Mouse (Mus musculus) limb, embryonic 15.5 days (tissue): ENCODE data around the gene Ube2g2. TPM values are rescaled to one million over a fixed set of nuclear protein-coding genes. Genes with fewer than 3 reads are reported as not detected.
"Not testable (repeated sequence)": the region's sequence is repeated elsewhere in the genome, so short reads cannot be mapped to it uniquely, and the experiment has no call there.

Experiments used
- ATAC-seq: fragments of 200-750 bp; cut with Nextera tagmentation; 2 replicates; pipeline ENCODE4 v1.8.0; 2017; ENCODE audit warnings: low read depth, moderate TSS enrichment; ENCODE audit not compliant: insufficient number of reproducible peaks, low FRiP score, low TSS enrichment
- H3K27ac ChIP-seq: fragments of 300-500 bp; sonication (generic); 2 replicates; pipeline ENCODE4 v1.5.1; 2015; ENCODE audit warnings: moderate library complexity, mild to moderate bottlenecking, inconsistent platforms
- H3K27me3 ChIP-seq: fragments of 300-500 bp; sonication (generic); 2 replicates; pipeline ENCODE4 v1.6.1; 2015; ENCODE audit warnings: inconsistent platforms
- H3K36me3 ChIP-seq: fragments of 300-500 bp; sonication (generic); 2 replicates; pipeline ENCODE4 v1.6.1; 2015; ENCODE audit warnings: inconsistent platforms
- H3K4me1 ChIP-seq: fragments of 300-500 bp; sonication (generic); 2 replicates; pipeline ENCODE4 v1.6.1; 2015; ENCODE audit warnings: inconsistent platforms
- H3K4me2 ChIP-seq: fragments of 300-500 bp; sonication (generic); 2 replicates; pipeline ENCODE4 v1.6.1; 2015; ENCODE audit warnings: mild to moderate bottlenecking, inconsistent platforms
- H3K4me3 ChIP-seq: fragments of 300-500 bp; sonication (generic); 2 replicates; pipeline ENCODE4 v1.5.1; 2015; ENCODE audit warnings: mild to moderate bottlenecking, inconsistent platforms
- H3K9ac ChIP-seq: fragments of 300-500 bp; sonication (generic); 2 replicates; pipeline ENCODE4 v1.6.1; 2015; ENCODE audit warnings: inconsistent platforms
- H3K9me3 ChIP-seq: fragments of 300-500 bp; sonication (generic); 2 replicates; pipeline ENCODE4 v1.6.1; 2016; ENCODE audit warnings: inconsistent platforms
- WGBS: fragments of 180-500 bp; shearing (Covaris S2); methylation state at CpG from one replicate; pipeline ENCODE4 v1.1.7; 2015; 5-methylcytosine and 5-hydroxymethylcytosine counted together
- microRNA counts: library from miRNA; unstranded; fragments of <30 nt; microRNA quantifications from one replicate; lab custom pipeline; 2016
- microRNA-seq: library from miRNA; unstranded; fragments of <30 nt; microRNA quantifications from one replicate; pipeline ENCODE4, GENCODE M21; 2016
- polyA plus RNA-seq: library from polyadenylated mRNA; unstranded; fragments of >200 nt; fragmentation: Nextera tagmentation; extraction: Ambion mirVana; gene quantifications from 2 replicates; pipeline ENCODE4 v1.2.1, GENCODE M21; 2015

Ube2g2 gene
- polyA plus RNA-seq, 1 experiment from 2014 or later, result 99.8 TPM

GRCm38 (mm10) chr10:77687021-77687420, 64.9 kb downstream of the Ube2g2 start:
- Histone ChIP-seq H3K9ac (no peak overlapping the region), H3K27ac (0 out of 2 replicates have a peak overlapping the region, but pooled peaks have one; percentile 12), H3K36me3 (no peaks in the 10 kb centered on the region), H3K9me3 (no peaks in the 10 kb centered on the region), H3K27me3 (peaks cover 32% of the 10 kb centered on the region), H3K4me1 (peaks cover 11% of the 10 kb centered on the region; the same call in 1 of the 2 replicates), H3K4me2 (0 out of 2 replicates have a peak overlapping the region, but pooled peaks have one; percentile 24), H3K4me3 (peak overlapping the region; percentile 12)
- 18% methylated on average over 10 of the region's 10 CpGs for WGBS
- ATAC-seq, result no peak

- H3K9ac ChIP-seq, H3K27ac ChIP-seq, H3K36me3 ChIP-seq, H3K4me2 ChIP-seq, ATAC-seq, H3K4me3 ChIP-seq, H3K9me3 ChIP-seq: not testable (repeated sequence)
- Histone ChIP-seq H3K27me3 (peaks cover 26% of the 10 kb centered on the region), H3K4me1 (peaks cover 12% of the 10 kb centered on the region; the same call in 1 of the 2 replicates)
- 74% methylated on average over 3 of the region's 3 CpGs for WGBS
Measured at GRCm38 (mm10) chr10:77690356-77690807, 68.3 kb downstream of the Ube2g2 start, which contains the start of gene Gm19402. Gene Gm19402 (minus strand): TSS chr10:77690757.

MicroRNAs encoded within 50 kb of the gene (microRNA counts, 519-probe panel; counts per million panel counts)
- microRNA mmu-miR-1930 (lab: Ali Mortazavi, UCI), result not detected

Small RNA genes within 50 kb of the gene (microRNA-seq; reads per million reads assigned to microRNA genes)
- gene Mir1930, result 10.2 reads per million, percentile 26 among the genes with 10 or more reads in this experiment

Other genes starting within 250 kb of the Ube2g2 start
- gene Adarb1, start 204.0 kb upstream of the Ube2g2 start, polyA plus RNA-seq, result 4.4 and 4.8 TPM in 2 replicates
- 36.2 and 37.7 TPM in 2 replicates for gene Fam207a, start 106.5 kb upstream of the Ube2g2 start, polyA plus RNA-seq
- 3.5 TPM in 2 replicates for gene Itgb2, start 92.0 kb upstream of the Ube2g2 start, polyA plus RNA-seq
- gene Pttg1ip, start 40.6 kb upstream of the Ube2g2 start, polyA plus RNA-seq, result 145 and 158 TPM in 2 replicates
- 343 and 347 TPM in 2 replicates for gene Sumo3, start 16.2 kb upstream of the Ube2g2 start, polyA plus RNA-seq
- 1.3 and 1.8 TPM in 2 replicates for gene Gm49325, start 16.1 kb upstream of the Ube2g2 start, polyA plus RNA-seq
- 2.1 and 2.8 TPM in 2 replicates for gene Tspear, start 64.3 kb downstream of the Ube2g2 start, polyA plus RNA-seq
- not detected in 2 replicates for gene Gm19402, start 68.5 kb downstream of the Ube2g2 start, polyA plus RNA-seq
- gene Gm9508, start 75.0 kb downstream of the Ube2g2 start, polyA plus RNA-seq, result not detected in 2 replicates
- gene Gm10272, start 84.4 kb downstream of the Ube2g2 start, polyA plus RNA-seq, result not detected in 2 replicates
- gene Gm10024, start 89.2 kb downstream of the Ube2g2 start, polyA plus RNA-seq, result 1.2 and 1.4 TPM in 2 replicates
- gene Gm10142, start 93.5 kb downstream of the Ube2g2 start, polyA plus RNA-seq, result not detected in 2 replicates
- gene Krtap12-1, start 98.3 kb downstream of the Ube2g2 start, polyA plus RNA-seq, result 0.29 TPM in 1 of 2 replicates, not detected in the other
- gene Gm10100, start 104.2 kb downstream of the Ube2g2 start, polyA plus RNA-seq, result not detected in 2 replicates
- gene Gm18596, start 120.4 kb downstream of the Ube2g2 start, polyA plus RNA-seq, result not detected in 2 replicates
- gene Gm9736, start 129.1 kb downstream of the Ube2g2 start, polyA plus RNA-seq, result not detected in 2 replicates
- gene Gm3233, start 137.4 kb downstream of the Ube2g2 start, polyA plus RNA-seq, result not detected in 2 replicates
- not detected in 2 replicates for gene Gm3238, start 149.1 kb downstream of the Ube2g2 start, polyA plus RNA-seq
- not detected in 2 replicates for gene Gm7138, start 154.7 kb downstream of the Ube2g2 start, polyA plus RNA-seq
- not detected in 2 replicates for gene Gm3250, start 160.3 kb downstream of the Ube2g2 start, polyA plus RNA-seq
- not detected in 2 replicates for gene Gm7137, start 165.9 kb downstream of the Ube2g2 start, polyA plus RNA-seq
- not detected in 2 replicates for gene Gm9639, start 172.8 kb downstream of the Ube2g2 start, polyA plus RNA-seq
- gene Gm19668, start 176.9 kb downstream of the Ube2g2 start, polyA plus RNA-seq, result not detected in 2 replicates
- not detected in 2 replicates for gene Gm9507, start 189.6 kb downstream of the Ube2g2 start, polyA plus RNA-seq
- gene Gm2696, start 192.4 kb downstream of the Ube2g2 start, polyA plus RNA-seq, result not detected in 2 replicates
- gene Krtap10-4, start 204.8 kb downstream of the Ube2g2 start, polyA plus RNA-seq, result not detected in 2 replicates
- gene Krtap10-10, start 213.7 kb downstream of the Ube2g2 start, polyA plus RNA-seq, result 0.17 TPM in 1 of 2 replicates, not detected in the other
- gene Gm36176, start 224.5 kb downstream of the Ube2g2 start, polyA plus RNA-seq, result not detected in 2 replicates
- gene Gm10318, start 230.6 kb downstream of the Ube2g2 start, polyA plus RNA-seq, result not detected in 2 replicates
- gene Gm3285, start 239.7 kb downstream of the Ube2g2 start, polyA plus RNA-seq, result not detected in 2 replicates